Mouse (Mus musculus): Measurements from ENCODE around the gene Gm10057. TPM values are rescaled to one million over a fixed set of nuclear protein-coding genes. Genes with fewer than 3 reads are reported as not detected.
"Not testable (repeated sequence)": the region's sequence is repeated elsewhere in the genome, so short reads cannot be mapped to it uniquely, and the experiment has no call there.

Gm10057 gene
- total RNA-seq (2021): not detected

DNA sequence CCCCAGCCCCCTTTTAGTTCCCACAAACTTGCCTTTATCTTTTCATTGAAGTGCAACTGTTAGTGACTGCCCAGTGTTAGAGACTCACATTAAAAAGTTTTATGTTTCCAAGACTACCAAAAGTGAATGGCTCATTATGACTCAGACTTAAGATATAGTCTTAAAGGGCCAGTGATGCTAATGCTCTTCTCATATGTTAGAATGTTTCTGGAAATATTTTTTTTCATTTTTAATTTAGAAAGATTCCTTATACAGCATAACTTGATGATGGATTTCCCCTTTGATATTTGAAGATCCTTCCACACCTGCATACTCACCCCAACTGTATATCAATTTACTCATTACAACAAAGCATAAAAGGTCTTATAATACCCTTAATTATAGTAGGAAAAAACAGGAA lies at the start of gene Gm10057:
Gene Gm10057, minus strand, starts transcription at position 101 of the 400 bp plus-strand sequence.
- DNase-seq; intact Hi-C loops (cut with DNase I): not testable (repeated sequence)

DNA sequence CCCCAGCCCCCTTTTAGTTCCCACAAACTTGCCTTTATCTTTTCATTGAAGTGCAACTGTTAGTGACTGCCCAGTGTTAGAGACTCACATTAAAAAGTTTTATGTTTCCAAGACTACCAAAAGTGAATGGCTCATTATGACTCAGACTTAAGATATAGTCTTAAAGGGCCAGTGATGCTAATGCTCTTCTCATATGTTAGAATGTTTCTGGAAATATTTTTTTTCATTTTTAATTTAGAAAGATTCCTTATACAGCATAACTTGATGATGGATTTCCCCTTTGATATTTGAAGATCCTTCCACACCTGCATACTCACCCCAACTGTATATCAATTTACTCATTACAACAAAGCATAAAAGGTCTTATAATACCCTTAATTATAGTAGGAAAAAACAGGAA lies 21.1 kb downstream of the Gm10057 start, which contains the start of gene 4921511M17Rik:
Gene 4921511M17Rik, minus strand, starts transcription at position 101 of the 400 bp plus-strand sequence.
- intact Hi-C loops (cut with DNase I); DNase-seq: not testable (repeated sequence)

DNA sequence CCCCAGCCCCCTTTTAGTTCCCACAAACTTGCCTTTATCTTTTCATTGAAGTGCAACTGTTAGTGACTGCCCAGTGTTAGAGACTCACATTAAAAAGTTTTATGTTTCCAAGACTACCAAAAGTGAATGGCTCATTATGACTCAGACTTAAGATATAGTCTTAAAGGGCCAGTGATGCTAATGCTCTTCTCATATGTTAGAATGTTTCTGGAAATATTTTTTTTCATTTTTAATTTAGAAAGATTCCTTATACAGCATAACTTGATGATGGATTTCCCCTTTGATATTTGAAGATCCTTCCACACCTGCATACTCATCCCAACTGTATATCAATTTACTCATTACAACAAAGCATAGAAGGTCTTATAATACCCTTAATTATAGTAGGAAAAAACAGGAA lies 42.3 kb downstream of the Gm10057 start, which contains the start of gene Samt1:
Gene Samt1, minus strand, starts transcription at position 101 of the 400 bp plus-strand sequence.
- DNase-seq; intact Hi-C loops (cut with DNase I): not testable (repeated sequence)

Other genes with a start within 250 kb of the Gm10057 start
- gene Spin2c, start 222.8 kb downstream of the Gm10057 start, total RNA-seq (2021): under 1 TPM; 0.53 to 0.72 TPM
- gene Samt1, start 42.4 kb downstream of the Gm10057 start, total RNA-seq (2021): not detected
- not detected for gene 4921511M17Rik, start 21.2 kb downstream of the Gm10057 start, total RNA-seq (2021)
- not detected for gene Gm15140, start 65.6 kb upstream of the Gm10057 start, total RNA-seq (2021)